Mouse (Mus musculus): Measurements from ENCODE around the gene Ube4a. TPM values are rescaled to one million over a fixed set of nuclear protein-coding genes. Genes with fewer than 3 reads are reported as not detected.
A peak's percentile ranks its signal among the peaks of the same experiment; 100 is the strongest.

Ube4a gene
- polyA plus RNA-seq, 1 experiment from 2014 or later: 26.5 TPM

DNA sequence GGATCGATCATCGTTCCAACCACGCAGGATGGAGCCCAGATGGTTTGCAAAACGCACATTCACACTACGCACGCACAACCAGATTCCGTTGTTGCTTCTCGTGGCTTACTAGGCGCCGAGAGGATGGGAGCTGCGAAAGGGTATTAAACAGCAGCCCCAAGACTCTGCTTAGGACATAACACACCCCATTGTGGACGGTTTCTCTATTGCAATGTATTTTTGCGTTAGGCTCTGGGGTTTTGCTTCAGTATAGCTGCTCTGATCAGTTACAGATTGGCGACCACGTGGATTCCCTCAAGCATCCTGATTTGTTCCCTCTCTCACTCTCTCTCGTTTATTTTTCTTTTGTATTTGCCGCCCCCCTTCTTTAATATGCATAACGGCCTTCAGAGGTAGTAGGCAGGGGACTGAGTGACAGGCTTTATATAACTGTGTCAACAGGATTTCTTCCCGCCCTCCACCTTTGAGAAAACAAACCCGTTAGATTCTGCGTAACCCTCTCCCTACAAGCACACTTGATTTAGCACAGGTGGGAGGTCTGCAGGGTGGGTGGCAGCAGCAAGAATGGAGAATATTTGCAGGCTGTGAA lies 82.3 kb downstream of the Ube4a start:
- Histone ChIP-seq H3K9me3 (replicated peaks; ENCODE audit: control insufficient read depth, low read length) (no peaks in the 10 kb centered on the region), H3K9ac (ENCODE audit: low read depth, low read length) (no peak overlapping the region), H3K4me2 (peak overlapping the region; percentile 80), H3K27ac (ENCODE audit: low read depth, low read length) (no peak overlapping the region), H3K4me1 (ENCODE audit: control insufficient read depth, insufficient read depth, low read length) (peaks cover 18% of the 10 kb centered on the region), H3K36me3 (ENCODE audit: control insufficient read depth, insufficient read depth, low read length) (no peaks in the 10 kb centered on the region), H3K27me3 (ENCODE audit: control insufficient read depth, insufficient read depth, low read length) (no peaks in the 10 kb centered on the region), H3K4me3 (ENCODE audit: low read depth, low read length) (peak overlapping the region; percentile 88)
- 1% methylated on average over 21 of the region's 21 CpGs for WGBS (ENCODE audit: insufficient replicate concordance)
- ATAC-seq (replicated peaks; ENCODE audit: insufficient number of reproducible peaks, low FRiP score, low TSS enrichment): no peak

DNA sequence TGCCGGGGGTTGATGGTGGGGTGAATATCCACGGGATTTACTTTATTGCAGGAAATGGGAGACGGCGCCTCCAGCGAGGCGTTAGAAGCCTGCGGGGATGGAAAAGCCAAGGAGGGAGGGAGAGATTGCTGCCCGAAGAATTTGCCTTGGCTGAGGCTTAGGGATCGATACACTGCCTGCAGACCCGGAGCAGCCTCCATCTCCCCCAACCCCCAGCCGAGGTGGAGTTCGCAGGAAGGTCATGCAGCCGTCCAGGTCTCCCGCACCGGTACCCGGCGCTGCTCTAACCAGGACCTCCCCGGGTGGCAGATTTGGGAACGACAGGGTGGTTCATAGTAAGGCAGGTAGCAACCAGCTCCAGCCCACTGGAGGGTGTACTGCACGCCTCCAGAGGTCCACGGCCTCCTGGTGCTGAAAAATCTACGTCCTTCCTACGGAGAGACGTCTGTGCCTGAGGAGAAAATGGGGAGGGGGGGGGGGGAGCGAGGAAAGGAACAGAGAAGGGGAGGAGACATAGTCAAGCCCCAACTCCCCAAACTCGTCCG lies 82.9 kb downstream of the Ube4a start:
- under 1% methylated on average over 26 of the region's 27 CpGs for WGBS (ENCODE audit: insufficient replicate concordance)
- H3K9me3 ChIP-seq (replicated peaks; ENCODE audit: control insufficient read depth, low read length): no peaks in the 10 kb centered on the region
- H3K27me3 ChIP-seq (ENCODE audit: control insufficient read depth, insufficient read depth, low read length): no peaks in the 10 kb centered on the region
- peak overlapping the region; percentile 80 for H3K4me2 ChIP-seq
- peak overlapping the region; percentile 88 for H3K4me3 ChIP-seq (ENCODE audit: low read depth, low read length)
- H3K27ac ChIP-seq (ENCODE audit: low read depth, low read length): peak overlapping the region; percentile 89; the same call in 1 of the 2 replicates
- peaks cover 19% of the 10 kb centered on the region for H3K4me1 ChIP-seq (ENCODE audit: control insufficient read depth, insufficient read depth, low read length)
- no peak; the same call in 1 of the 2 replicates for ATAC-seq (replicated peaks; ENCODE audit: insufficient number of reproducible peaks, low FRiP score, low TSS enrichment)
- H3K36me3 ChIP-seq (ENCODE audit: control insufficient read depth, insufficient read depth, low read length): no peaks in the 10 kb centered on the region
- peak overlapping the region; percentile 76; the same call in 1 of the 2 replicates for H3K9ac ChIP-seq (ENCODE audit: low read depth, low read length)

DNA sequence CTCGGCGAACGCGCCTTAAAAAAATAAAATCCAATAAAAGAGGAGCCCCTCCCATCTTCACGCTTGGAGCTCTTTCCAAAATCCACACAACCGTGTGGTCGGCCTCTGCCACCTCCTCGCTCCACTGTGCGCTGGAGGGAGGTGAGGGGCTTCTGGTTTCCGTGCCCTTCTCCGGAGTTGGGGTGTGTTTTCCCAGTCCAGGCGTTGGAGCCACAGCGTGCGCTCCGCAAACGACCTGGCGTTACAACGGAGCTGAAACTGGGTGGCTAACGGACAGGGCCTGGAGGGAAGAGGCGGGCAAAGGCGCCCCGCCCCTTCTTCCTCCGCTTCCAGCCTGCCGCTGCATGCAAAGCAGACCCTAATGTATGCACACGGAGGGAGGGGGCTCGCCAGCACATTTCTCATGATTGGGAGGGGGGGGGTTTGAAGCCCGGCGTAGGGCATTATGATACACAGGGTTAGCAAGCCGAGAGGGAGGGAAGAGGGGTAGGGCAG lies 83.4 kb downstream of the Ube4a start:
- Histone ChIP-seq H3K4me3 (ENCODE audit: low read depth, low read length) (peak overlapping the region; percentile 88), H3K4me1 (ENCODE audit: control insufficient read depth, insufficient read depth, low read length) (peaks cover 22% of the 10 kb centered on the region), H3K9ac (ENCODE audit: low read depth, low read length) (peak overlapping the region; percentile 76), H3K27ac (ENCODE audit: low read depth, low read length) (peak overlapping the region; percentile 89), H3K36me3 (ENCODE audit: control insufficient read depth, insufficient read depth, low read length) (no peaks in the 10 kb centered on the region), H3K27me3 (ENCODE audit: control insufficient read depth, insufficient read depth, low read length) (no peaks in the 10 kb centered on the region), H3K4me2 (peak overlapping the region; percentile 80), H3K9me3 (replicated peaks; ENCODE audit: control insufficient read depth, low read length) (no peaks in the 10 kb centered on the region)
- ATAC-seq (replicated peaks; ENCODE audit: insufficient number of reproducible peaks, low FRiP score, low TSS enrichment): peak; percentile 60; the same call in 1 of the 2 replicates
- under 1% methylated on average over 29 of the region's 29 CpGs for WGBS (ENCODE audit: insufficient replicate concordance)

DNA sequence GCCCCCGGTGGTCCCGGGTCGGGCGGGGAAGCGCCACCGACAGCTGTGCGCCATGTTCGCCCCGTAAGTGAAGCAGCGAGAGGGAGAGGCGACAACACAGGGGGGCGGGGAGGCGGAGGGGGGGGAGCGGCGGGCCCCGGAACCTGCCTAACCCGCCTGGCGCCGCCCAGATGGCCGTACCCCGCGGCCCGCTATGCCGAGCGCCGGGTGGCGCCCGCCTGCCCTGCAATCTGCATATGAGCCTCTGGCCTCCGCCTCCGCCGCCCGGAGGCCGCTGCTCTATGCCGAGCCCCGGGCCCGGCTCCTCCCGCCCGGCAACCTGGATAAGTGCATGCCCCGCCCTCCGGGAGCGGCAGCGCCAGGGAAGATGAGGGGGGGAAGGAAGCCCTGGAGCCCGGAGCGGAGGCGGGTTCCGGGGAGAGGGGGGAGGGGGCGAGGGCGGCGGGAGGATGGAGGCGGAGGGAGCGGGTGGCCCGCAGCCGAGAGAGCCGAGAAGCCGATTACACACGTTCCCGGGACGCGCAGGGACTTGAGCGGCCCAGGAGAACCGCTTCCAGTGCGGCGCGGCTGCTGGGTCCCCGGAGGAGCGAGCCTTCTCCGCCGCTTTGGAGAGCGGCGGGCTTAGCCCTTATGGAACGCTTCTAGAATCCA lies 84.1 kb downstream of the Ube4a start, which contains the start of gene Kmt2a:
Gene Kmt2a, minus strand, starts transcription at position 76 of the 651 bp plus-strand sequence.
- H3K4me1 ChIP-seq (ENCODE audit: control insufficient read depth, insufficient read depth, low read length): peaks cover 24% of the 10 kb centered on the region
- WGBS (ENCODE audit: insufficient replicate concordance): under 1% methylated on average over 51 of the region's 71 CpGs
- peak; percentile 88 for ATAC-seq (replicated peaks; ENCODE audit: insufficient number of reproducible peaks, low FRiP score, low TSS enrichment)
- no peaks in the 10 kb centered on the region for H3K27me3 ChIP-seq (ENCODE audit: control insufficient read depth, insufficient read depth, low read length)
- H3K9ac ChIP-seq (ENCODE audit: low read depth, low read length): peak within 1 kb of the TSS; percentile 89
- H3K27ac ChIP-seq (ENCODE audit: low read depth, low read length): peak within 1 kb of the TSS; percentile 89
- peak within 1 kb of the TSS; percentile 80 for H3K4me2 ChIP-seq
- peak within 1 kb of the TSS; percentile 88 for H3K4me3 ChIP-seq (ENCODE audit: low read depth, low read length)
- H3K36me3 ChIP-seq (ENCODE audit: control insufficient read depth, insufficient read depth, low read length): no peaks in the 10 kb centered on the region
- no peaks in the 10 kb centered on the region for H3K9me3 ChIP-seq (replicated peaks; ENCODE audit: control insufficient read depth, low read length)

DNA sequence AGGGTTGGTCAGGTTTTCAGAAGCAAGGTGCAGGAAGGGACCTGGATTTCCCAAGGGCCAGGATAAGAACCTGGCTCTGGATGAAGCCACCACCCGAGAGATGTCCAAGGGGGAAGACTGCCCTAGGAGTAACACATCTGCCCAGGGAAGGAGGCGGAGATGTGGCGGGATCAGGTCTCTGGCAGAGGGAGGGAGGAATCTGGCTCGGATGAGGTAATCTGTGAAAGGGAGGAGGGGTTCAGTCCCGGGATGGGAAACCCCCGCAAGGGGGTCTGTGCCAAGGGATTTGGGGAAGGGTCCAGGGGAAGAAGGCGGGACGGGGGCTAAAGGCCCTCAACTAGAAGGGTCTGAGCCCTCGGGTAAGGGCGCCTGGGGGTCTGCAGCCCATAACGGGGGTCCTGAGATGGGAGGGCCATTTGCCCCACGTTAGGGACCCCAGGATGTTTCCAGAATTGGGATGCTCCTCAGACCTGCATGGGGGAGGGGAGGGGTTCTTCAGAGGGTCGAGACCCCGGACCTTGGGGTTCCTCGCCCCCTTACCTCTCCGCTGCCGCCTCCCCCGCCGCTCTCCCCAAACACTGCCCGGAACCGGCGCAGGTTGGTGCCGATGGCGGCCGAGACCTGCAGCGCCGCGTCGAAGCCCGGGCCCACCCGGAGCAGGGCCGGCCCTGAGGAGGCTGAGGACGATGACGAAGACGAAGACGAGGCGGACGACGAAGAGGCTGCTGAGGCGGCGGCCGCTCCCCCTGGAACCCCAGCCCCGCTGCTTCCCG lies 84.9 kb downstream of the Ube4a start:
- Histone ChIP-seq H3K4me1 (ENCODE audit: control insufficient read depth, insufficient read depth, low read length) (peaks cover 30% of the 10 kb centered on the region), H3K36me3 (ENCODE audit: control insufficient read depth, insufficient read depth, low read length) (no peaks in the 10 kb centered on the region), H3K4me2 (peak overlapping the region; percentile 80), H3K27me3 (ENCODE audit: control insufficient read depth, insufficient read depth, low read length) (no peaks in the 10 kb centered on the region), H3K4me3 (ENCODE audit: low read depth, low read length) (peak overlapping the region; percentile 88), H3K27ac (ENCODE audit: low read depth, low read length) (peak overlapping the region; percentile 89), H3K9me3 (replicated peaks; ENCODE audit: control insufficient read depth, low read length) (no peaks in the 10 kb centered on the region), H3K9ac (ENCODE audit: low read depth, low read length) (peak overlapping the region; percentile 89)
- under 1% methylated on average over 36 of the region's 44 CpGs for WGBS (ENCODE audit: insufficient replicate concordance)
- peak; percentile 16; the same call in 1 of the 2 replicates for ATAC-seq (replicated peaks; ENCODE audit: insufficient number of reproducible peaks, low FRiP score, low TSS enrichment)

GRCm38 (mm10) chr9:44879694-44880271 lies 85.6 kb downstream of the Ube4a start:
- Histone ChIP-seq H3K36me3 (ENCODE audit: control insufficient read depth, insufficient read depth, low read length) (no peaks in the 10 kb centered on the region), H3K4me1 (ENCODE audit: control insufficient read depth, insufficient read depth, low read length) (peaks cover 33% of the 10 kb centered on the region), H3K27me3 (ENCODE audit: control insufficient read depth, insufficient read depth, low read length) (no peaks in the 10 kb centered on the region), H3K9me3 (replicated peaks; ENCODE audit: control insufficient read depth, low read length) (no peaks in the 10 kb centered on the region), H3K27ac (ENCODE audit: low read depth, low read length) (no peak overlapping the region; the same call in 1 of the 2 replicates), H3K4me3 (ENCODE audit: low read depth, low read length) (peak overlapping the region; percentile 88), H3K9ac (ENCODE audit: low read depth, low read length) (peak overlapping the region; percentile 89), H3K4me2 (peak overlapping the region; percentile 80)
- ATAC-seq (replicated peaks; ENCODE audit: insufficient number of reproducible peaks, low FRiP score, low TSS enrichment): no peak
- 2% methylated on average over 13 of the region's 13 CpGs for WGBS (ENCODE audit: insufficient replicate concordance)

DNA sequence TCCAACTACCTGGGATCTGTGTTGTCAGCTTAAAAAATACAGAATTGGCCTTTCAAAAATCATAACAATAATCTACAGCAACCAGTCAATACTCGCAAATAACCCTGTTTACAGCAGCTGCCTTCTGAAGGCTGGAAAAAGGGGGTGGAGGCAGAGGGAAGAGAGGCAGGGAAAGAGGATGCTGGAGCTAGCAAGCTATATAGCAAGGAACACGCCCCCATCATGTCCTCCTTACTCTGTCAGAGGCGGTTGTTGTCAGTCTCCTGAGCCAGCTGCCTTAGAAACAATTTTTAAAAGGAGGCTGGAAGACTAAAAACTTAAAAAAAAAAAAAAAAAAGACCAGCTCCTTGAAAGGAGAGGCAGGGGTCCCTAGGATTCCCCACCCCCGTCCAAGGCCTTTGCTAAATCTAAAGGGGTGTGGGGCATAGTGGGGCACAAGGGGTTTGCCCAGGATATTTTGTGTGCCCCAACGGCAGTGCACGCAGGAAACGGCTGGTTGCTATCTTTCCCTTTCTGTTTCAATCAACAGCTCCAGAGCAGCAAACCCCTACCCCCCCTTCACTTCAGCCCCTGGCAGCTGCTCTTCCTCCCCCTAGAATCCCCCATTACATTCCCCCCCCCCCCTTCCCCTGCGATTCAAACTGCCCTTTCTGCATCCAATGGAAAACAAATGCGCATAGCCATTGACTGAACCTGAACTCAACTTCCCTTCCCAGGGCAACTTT lies 86.5 kb downstream of the Ube4a start:
- H3K27me3 ChIP-seq (ENCODE audit: control insufficient read depth, insufficient read depth, low read length): no peaks in the 10 kb centered on the region
- H3K4me1 ChIP-seq (ENCODE audit: control insufficient read depth, insufficient read depth, low read length): peaks cover 40% of the 10 kb centered on the region
- H3K4me3 ChIP-seq (ENCODE audit: low read depth, low read length): peak overlapping the region; percentile 88
- H3K9me3 ChIP-seq (replicated peaks; ENCODE audit: control insufficient read depth, low read length): no peaks in the 10 kb centered on the region
- no peaks in the 10 kb centered on the region for H3K36me3 ChIP-seq (ENCODE audit: control insufficient read depth, insufficient read depth, low read length)
- peak overlapping the region; percentile 89 for H3K9ac ChIP-seq (ENCODE audit: low read depth, low read length)
- peak overlapping the region; percentile 80 for H3K4me2 ChIP-seq
- ATAC-seq (replicated peaks; ENCODE audit: insufficient number of reproducible peaks, low FRiP score, low TSS enrichment): no peak
- no peak overlapping the region for H3K27ac ChIP-seq (ENCODE audit: low read depth, low read length)
- WGBS (ENCODE audit: insufficient replicate concordance): 24% methylated on average over 9 of the region's 9 CpGs
